In the genomic region with DNA sequence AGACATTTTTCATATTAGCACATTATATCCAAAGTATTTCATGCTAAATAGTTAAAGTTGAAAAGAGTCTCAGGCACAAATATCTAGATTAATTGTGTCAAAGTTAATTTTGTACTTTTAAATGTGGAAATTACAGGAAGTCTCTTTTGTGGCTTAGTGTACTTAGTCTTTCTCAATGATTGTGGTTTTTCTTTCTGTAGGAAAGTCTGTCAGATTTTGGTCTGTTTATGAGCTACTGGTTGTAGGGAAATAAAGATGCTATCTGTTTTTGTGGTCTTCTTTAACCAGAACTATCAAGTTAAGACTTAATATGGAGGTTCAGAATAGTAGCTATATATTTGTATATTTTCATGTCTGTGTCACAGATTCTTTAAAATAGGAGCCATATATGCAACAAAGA, we compare ENCODE assay signal across 27 mouse cellular contexts.
DNase-seq lines count a peak whose midpoint lies in the region; ATAC-seq and TF ChIP-seq lines count a peak whose summit lies in the region.
"Had no signal": no experiment of that assay in that cellular context is flagged by ENCODE, and none has a peak within 500 bp of the region (broad histone marks: within the 10 kb centered on the region; RNA-seq: fewer than 3 reads in every experiment).

No protein-coding gene starts in this region.

- H3K4me1 ChIP-seq in bone marrow macrophage, adult 2 months (ENCODE audit: control insufficient read depth, insufficient read depth, low read length), result peaks cover 28% of the 10 kb centered on the region
- no peaks in the 10 kb centered on the region for H3K4me1 ChIP-seq in intestine, embryonic 16.5 days (ENCODE audit: control insufficient read depth, insufficient read depth, low read length)
- H3K4me1 ChIP-seq: forebrain, embryonic 13.5 days; forebrain, embryonic 15.5 days had no signal

- H3K4me2 ChIP-seq in intestine, embryonic 16.5 days (ENCODE audit: low read depth, low read length), result no peak overlapping the region
- H3K4me2 ChIP-seq: embryonic facial prominence, embryonic 12.5 days; forebrain, embryonic 13.5 days; forebrain, embryonic 15.5 days had no signal

- no peak for TF ChIP-seq CTCF in bone marrow macrophage, adult 2 months (IDR thresholded peaks at IDR 0.05; ENCODE audit: low read depth, low read length)

- no peak for TF ChIP-seq POLR2A in bone marrow macrophage, adult 2 months (IDR thresholded peaks at IDR 0.05; ENCODE audit: borderline replicate concordance, low read depth, low read length)

- H3K9me3 ChIP-seq in intestine, embryonic 16.5 days (ENCODE audit: control insufficient read depth, low read length), result no peaks in the 10 kb centered on the region
- H3K9me3 ChIP-seq: embryonic facial prominence, embryonic 10.5 days; embryonic facial prominence, embryonic 12.5 days; forebrain, embryonic 13.5 days; forebrain, embryonic 15.5 days; G1E had no signal

- ATAC-seq in granulocyte monocyte progenitor cell, adult 5-6 weeks (replicated peaks; ENCODE audit: poor library complexity, severe bottlenecking), result peak; percentile 60
- ATAC-seq in megakaryocyte, adult 5-6 weeks (ENCODE audit: poor library complexity, severe bottlenecking), result peak; percentile 53
- ATAC-seq in intestine, embryonic 16.5 days, result no peak
- ATAC-seq: activated CD4-positive, CD25-positive, alpha-beta regulatory T cell, adult 4 months; CD4-positive, CD25-positive, alpha-beta regulatory T cell, adult 4 months; forebrain, embryonic 13.5 days; forebrain, embryonic 15.5 days; forebrain, postnatal 0 days; Patski had no signal

- H3K27ac ChIP-seq in bone marrow macrophage, adult 2 months (ENCODE audit: insufficient read depth, low read depth, low read length), result 0 out of 2 replicates have a peak overlapping the region, but pooled peaks have one; percentile 40
- H3K27ac ChIP-seq in intestine, embryonic 16.5 days (ENCODE audit: low read length), result no peak overlapping the region
- H3K27ac ChIP-seq: embryonic facial prominence, embryonic 10.5 days; embryonic facial prominence, embryonic 12.5 days; forebrain, embryonic 13.5 days; forebrain, embryonic 15.5 days had no signal

- no peaks in the 10 kb centered on the region for H3K27me3 ChIP-seq in intestine, embryonic 16.5 days (replicated peaks; ENCODE audit: control insufficient read depth, insufficient read depth, low read length)
- H3K27me3 ChIP-seq: CH12.LX; embryonic facial prominence, embryonic 12.5 days; forebrain, embryonic 13.5 days; forebrain, embryonic 15.5 days; Patski had no signal

- H3K4me3 ChIP-seq in bone marrow macrophage, adult 2 months (ENCODE audit: insufficient read depth, low read length), result no peak overlapping the region
- no peak overlapping the region for H3K4me3 ChIP-seq in intestine, embryonic 16.5 days (ENCODE audit: low read length)
- H3K4me3 ChIP-seq: embryonic facial prominence, embryonic 10.5 days; embryonic facial prominence, embryonic 12.5 days; forebrain, embryonic 13.5 days; forebrain, embryonic 15.5 days had no signal

- H3K36me3 ChIP-seq in intestine, embryonic 16.5 days (ENCODE audit: control insufficient read depth, insufficient read depth, low read length), result no peaks in the 10 kb centered on the region
- H3K36me3 ChIP-seq: embryonic facial prominence, embryonic 10.5 days; embryonic facial prominence, embryonic 12.5 days; forebrain, embryonic 15.5 days; G1E had no signal

- peak; percentile 81 for DNase-seq in 416B (ENCODE audit: low read depth)
- DNase-seq in embryo, embryonic 9.5 days (ENCODE audit: extremely low spot score), result no peak
- DNase-seq in adrenal gland, postnatal 4 days (ENCODE audit: low spot score in 2 of 2), result no peak
- DNase-seq in cerebellum, adult 11-12 months, result no peak
- DNase-seq: adrenal gland, adult 8-10 months; adrenal gland, postnatal 14 days; adrenal gland, postnatal 36 days; B cell, adult 2 months; cerebellum, adult 2 months; cerebellum, adult 9-10 months; cerebellum, postnatal 10 days; cerebellum, postnatal 25 days; embryo, embryonic 11 days; forebrain, postnatal 0 days had no signal

- no peak overlapping the region for H3K9ac ChIP-seq in intestine, embryonic 16.5 days (ENCODE audit: low read depth, low read length)
- H3K9ac ChIP-seq: embryonic facial prominence, embryonic 12.5 days; forebrain, embryonic 13.5 days; forebrain, embryonic 15.5 days; forebrain, postnatal 0 days had no signal
